Mouse (Mus musculus) gastrocnemius, postnatal 10 days (tissue): Measurements from ENCODE around the gene Inhbb. TPM values are rescaled to one million over a fixed set of nuclear protein-coding genes. Genes with fewer than 3 reads are reported as not detected.

Source experiments
- DNase-seq: peaks from one replicate; pipeline ENCODE4 v3.0.0; 2021; ENCODE audit warnings: mixed read lengths
- total RNA-seq, 2 experiments: library from RNA; stranded (reverse); gene quantifications; 2 replicates each; pipeline ENCODE4 v1.2.3; 2021

Inhbb gene
- total RNA-seq, 2 experiments from 2014 or later = 0.42 to 0.72 TPM

DNA sequence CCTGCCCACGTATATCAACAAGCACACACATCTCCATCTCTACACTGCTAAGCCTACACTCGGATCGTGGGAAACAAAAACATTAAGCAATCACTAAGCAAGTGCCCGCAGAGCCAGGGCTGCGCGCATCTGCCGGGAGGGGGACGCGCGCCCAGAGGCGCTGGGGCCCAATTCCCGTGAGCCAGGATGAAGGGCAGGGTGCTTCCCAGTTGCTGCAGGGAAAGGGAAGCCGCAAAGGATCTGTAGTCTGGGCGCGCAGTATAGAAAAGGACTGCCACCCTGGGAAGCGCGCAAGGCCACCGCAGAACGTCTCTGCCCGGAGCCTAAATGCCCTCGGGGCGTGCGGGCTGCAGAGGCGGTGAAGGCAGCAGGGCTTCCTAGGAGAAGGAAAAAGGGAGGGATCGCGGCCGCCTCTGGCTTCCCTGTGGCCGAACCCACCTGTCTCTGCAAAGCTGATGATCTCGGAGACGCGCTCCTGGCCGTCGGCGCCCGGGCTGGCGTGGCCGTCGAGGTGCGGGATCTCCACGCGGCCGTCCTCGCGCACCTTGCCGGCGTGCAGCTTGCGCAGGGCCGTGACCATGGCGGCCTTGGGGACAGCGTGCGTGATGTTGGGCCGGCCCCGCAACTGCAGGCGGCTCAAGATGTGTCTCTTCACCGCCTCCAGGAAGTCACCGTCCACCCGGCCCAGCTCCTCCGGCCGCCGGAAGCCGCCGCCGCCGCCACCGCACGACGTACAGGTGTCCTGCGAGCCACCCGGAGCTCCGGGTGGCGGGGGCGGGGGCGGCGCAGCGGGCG, 1.7 kb downstream of the Inhbb start:
- DNase-seq = no peak

DNA sequence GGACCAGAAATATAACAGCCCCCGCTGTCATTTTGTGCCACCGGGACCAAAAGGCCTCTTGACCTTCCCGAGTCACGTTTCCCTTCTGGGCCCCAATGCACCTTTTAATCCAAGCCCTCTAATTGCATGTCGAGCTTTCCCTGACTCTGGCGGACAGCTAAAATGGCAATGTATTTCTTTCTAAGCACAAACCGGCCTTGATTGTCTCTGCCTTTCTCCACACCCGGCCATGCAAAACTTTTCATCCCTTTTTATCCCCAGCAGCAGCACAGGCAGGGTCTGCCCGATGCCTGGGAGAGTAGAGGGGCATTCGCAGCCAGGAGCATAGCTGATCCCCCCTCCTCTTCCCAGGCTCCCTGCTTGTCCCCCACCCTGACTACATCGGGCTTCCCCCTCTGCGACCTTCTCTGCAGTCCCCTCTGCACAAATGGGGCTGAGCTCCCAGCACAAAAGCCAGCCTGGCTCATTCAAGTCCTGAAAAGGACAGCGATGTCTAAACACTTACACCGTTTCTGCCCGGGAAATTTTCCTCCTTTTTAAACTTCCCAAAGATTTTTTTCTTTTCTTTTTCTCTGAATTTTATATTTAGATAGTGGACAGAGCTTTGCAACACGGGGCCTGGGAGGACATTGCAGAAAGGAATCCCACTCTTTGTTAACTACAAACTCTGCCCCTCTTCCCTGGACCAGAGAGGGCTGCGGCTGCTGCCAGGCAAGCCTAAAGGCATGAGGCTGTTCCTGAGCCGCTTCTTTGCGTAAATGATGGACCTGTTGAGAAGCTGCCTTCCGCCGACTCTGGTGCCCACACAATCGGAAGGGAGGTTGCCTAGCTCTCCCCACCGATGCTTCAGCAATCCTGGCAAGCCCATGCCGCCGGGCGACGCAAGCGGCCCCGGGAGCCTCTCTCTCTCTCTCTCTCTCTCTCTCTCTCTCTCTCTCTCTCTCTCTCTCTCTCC, 2.6 kb downstream of the Inhbb start:
- DNase-seq = no peak

DNA sequence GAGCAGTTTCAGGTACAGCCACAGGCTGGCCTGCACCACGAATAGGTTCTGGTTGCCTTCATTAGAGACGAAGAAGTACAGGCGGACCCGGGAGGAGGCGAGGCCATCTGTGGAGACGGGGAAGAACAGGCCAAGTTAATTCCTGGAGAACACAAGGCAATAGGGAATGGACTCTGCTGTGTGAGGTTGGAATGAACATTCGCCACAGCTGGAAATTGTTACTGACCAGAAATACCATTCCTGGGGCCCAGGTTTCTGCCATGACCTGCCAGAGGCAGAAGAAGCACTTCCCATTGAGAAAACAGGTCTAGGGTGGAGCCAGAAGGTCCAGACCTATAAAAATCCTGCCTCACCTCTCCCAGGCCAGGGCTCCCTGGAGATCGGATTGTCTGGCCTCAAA, 4.1 kb downstream of the Inhbb start:
- no peak for DNase-seq

DNA sequence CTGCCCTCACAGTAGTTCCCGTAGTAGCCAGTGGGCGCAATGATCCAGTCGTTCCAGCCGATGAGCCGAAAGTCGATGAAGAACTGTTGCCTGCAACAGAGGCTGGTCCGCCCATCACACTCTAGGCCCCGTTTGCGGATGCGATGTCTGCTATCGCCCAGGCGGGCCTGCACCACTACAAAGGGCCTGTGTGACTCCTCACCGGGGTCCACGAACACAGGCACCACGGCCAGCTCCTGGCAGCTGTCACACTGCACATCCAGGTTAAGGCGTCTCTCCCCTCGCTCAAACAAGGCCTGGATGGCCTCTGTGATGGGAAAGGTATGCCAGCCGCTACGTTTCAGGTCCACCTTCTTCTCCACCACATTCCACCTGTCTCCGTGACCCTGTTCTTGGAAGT, 4.5 kb downstream of the Inhbb start:
- no peak for DNase-seq

DNA sequence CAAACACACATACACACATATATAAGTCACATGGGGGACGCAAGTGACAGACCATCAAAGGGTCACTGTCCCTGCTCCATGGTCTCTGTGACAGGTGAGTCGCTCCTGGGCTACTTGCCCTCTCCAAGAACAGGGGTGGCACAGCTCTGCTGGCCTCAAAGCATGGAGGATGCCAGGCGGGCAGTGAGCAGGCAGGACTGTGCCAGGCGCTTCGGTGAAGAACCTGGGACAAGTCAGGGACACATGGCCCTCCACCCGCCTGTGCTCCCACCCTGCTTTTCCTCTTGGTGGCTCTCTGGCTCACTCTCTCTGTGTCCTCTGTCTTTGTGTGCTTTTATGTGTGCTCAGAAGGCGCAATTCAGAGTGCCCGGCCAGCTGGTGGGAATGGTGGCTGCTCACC, 5.4 kb downstream of the Inhbb start:
- no peak for DNase-seq

DNA sequence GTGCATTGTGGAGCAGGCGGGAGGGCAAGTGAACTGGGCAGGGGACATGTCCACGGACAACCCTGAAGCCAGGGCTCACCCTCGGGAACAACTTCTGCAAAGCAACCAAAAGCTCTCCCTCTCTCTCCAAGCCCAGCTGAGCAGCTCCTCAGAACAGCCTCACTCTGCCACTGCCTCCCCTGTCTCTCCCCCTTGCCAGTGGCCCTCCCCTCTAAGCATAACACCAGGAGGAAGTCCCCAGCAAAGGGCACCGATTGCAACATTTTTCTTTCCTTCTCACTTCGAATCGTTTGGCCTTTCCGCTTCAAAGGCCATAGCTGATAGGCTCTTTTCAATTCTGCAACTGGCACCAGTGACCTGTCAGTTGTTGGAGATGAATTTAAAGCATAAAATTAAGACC, 5.9 kb downstream of the Inhbb start:
- DNase-seq = no peak

DNA sequence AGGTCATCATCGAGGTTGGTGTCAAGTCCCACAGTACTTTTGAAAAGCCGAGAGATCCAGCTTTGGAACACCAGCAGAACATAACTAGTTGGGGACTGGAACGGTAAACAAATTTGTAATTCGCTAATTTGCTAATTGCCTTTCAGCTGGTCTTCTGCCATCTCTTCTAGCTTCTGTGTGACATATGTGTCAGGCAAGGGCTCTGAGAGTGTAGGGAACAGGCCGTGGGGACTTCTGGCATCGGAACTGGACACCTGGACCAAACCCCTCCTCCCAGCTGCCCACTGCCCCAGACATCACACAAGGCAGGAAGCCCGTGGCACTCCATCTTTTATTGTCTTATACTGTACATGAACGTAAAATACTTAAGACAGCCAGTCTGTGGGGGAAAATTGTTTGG, 6.9 kb downstream of the Inhbb start:
- DNase-seq = no peak

DNA sequence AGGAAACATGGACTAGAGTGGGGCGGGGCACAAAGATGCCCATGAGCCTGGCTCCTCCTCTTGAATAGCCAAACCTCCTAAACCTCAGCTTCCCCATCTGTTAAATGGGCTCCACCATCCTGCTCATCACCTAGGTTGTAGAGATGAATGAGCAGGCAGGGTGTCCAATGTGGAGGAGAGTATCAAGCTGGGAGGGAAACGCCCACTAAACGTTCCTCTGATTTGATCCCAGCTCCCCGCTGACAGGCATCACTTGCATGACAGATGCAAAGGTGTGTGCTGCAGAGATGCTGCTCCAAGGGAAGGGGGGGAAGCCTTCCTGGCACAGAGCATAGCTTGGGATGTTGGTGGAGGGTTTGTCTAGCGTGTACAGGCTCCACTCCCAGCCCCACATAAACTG, 11.4 kb downstream of the Inhbb start:
- no peak for DNase-seq

DNA sequence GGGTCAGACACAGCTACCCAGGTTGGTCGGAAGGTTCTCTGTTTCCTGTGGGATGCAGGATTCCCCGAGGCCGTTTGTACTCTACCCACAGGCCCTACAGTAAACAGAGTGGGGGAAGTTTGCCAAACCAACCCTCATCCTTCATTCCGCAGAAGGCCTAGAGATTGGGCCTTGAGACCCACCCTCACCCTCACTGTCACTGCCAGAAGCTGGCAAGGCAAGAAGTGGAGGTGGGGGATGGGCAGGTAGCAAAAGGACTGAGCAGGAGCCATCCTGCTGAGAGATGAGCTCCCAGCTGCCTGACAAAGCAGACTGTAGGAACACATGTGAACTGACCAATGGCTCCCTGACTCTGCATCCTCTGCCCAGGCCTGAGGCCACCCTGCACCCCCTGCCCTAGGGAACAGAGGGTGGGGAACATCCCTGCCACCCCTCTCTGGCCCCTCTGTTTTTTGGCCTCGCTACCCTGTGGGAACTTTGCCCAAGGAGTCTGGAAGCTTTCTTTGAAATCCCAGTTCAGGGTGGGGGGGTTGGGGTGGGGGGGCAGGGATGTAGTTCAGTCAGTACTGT, 12.4 kb downstream of the Inhbb start:
- no peak for DNase-seq

DNA sequence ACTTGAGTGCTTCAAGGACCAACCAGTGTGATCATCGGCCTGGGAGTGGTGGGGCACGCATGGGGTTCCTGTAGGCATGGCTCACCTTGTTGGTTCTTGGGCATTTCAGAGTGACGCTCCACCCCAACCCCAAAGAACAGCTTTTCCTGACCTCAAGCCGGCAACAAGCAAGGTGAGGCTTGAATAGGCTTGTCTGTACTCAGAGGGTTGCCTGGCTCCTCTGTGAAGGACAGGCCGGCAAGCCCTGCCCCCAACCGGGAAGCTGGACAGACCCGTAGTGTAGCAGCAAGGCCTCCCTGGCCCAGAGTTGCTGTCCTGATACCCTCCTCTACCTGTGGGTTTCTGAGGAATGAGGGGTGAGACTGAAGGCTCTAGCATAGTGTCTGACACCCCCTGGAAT, 12.9 kb downstream of the Inhbb start:
- DNase-seq = no peak

DNA sequence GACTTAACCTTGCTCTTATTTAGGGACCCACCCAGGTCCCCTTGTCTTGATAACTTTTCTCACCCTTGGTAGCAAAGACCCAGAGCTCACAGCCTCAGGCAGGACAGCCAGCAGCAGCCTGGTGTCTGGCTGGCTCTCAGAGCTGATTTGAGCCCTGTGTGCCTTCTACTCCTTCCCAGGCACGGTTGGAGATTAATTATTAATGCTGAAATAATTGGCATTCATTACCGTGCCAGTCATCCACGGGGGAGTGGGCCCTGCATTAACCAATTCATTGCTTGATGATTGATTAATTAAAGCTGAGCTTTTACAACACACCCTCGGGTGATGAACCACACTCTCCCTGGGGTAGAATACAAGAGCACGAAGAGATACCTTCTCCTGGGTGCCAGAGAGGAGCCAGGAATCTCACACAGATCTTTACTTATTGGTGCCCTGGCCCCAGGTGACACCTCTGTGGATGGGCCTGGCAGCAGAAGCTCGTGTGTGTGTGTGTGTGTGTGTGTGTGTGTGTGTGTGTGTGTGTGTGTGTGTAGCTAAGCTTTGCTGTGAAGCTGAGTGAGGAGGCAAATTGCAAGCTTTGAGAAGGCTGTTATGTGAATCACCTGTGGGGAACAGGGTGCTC, 14.2 kb downstream of the Inhbb start:
- DNase-seq = no peak

DNA sequence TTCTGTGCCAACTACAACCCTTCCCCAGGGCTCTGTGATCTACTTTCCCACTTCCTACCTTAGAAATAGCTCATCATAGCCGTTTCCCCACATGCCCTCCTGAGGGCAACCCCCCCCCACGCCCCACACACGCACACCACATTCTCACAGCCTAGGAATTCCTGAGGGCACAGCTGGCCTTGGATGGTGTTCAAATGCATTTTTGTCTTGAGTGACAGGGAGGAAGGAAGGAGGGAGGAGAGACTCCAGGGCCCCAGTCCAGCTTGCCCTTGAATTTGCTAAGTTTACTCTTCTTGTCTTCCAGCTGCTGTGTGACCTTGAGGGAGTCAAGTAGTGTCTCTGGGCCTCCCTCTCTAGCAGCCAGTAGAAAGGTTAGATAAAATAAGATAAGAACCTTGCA, 17.2 kb downstream of the Inhbb start:
- no peak for DNase-seq

DNA sequence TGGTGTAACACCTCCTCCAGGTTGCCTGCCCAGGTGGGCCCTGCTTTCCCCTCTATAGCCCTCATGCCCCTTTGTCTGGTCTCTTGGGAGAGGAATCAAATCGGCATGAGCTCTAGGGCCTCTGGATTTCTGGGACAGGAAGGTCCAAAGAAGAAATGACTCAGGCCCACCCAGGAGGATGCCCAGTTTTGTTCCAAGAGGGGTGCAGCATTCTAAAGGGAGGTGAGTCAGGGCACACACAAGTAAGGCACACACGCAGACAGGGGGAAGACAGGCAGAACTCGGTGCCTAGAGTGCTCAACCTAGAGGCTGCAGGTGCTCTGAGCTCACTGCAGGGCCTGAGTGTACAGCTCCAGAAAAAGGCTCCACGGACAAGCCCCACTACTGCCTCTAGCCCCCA, 17.7 kb downstream of the Inhbb start:
- DNase-seq = no peak

DNA sequence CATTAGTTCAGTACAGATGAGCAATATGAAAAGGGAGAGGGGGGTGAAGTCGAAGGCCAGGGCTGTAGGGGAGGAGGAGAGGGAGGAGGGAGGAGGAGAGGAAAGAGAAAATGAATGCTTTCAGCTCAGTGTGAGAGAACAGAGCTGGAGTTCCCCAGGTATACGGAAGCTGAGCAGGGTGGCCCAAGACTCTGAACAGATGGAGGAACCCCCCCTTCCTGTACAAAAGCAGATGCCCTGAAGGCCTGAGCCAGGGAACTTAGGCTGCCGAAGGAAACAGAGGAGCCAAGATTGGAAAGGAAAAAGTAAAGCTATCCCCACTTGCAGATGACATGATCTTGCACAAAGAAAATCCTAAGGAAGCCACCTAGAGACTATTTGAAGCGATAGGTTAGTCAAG, 20.8 kb downstream of the Inhbb start:
- no peak for DNase-seq

DNA sequence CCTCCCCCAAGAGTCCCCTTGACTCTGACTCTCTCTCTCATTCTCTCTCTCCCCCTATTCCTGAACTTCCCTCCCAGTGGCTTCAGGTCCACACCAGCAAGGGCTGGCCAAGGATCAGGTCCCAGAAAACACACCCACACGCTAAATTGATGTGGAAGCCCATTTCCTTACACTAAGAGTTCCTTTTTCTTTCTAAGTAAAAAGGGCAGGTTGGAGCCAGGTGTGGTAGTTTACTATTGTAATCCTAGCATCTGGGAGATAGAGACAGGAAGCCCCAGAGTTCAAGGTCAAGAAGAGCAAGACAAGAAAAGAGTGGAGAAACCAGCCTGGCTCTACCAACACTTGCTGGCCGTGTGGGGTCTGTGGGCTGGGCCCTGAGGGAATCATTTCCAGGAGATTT, 23.4 kb downstream of the Inhbb start:
- DNase-seq = no peak

DNA sequence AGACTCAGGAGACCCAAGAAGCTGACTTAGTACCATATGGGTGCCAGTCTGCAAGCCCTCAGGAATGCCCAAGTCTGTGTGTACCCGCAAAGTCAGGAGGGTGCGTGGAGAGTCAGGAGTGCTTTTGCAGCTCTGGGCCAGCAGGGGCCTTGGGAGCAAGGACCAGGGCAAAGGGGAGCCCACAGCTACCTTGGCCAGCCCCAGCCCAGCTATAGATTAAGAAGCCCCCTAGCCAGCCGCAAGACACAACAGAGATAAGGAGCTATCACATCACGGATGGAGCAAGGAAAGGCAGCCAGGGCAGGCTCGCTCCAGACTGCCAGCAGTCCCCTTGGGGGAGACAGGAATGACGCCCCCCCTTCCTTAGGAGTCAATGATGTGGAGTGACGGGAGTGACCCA, 24.2 kb downstream of the Inhbb start:
- DNase-seq = no peak

DNA sequence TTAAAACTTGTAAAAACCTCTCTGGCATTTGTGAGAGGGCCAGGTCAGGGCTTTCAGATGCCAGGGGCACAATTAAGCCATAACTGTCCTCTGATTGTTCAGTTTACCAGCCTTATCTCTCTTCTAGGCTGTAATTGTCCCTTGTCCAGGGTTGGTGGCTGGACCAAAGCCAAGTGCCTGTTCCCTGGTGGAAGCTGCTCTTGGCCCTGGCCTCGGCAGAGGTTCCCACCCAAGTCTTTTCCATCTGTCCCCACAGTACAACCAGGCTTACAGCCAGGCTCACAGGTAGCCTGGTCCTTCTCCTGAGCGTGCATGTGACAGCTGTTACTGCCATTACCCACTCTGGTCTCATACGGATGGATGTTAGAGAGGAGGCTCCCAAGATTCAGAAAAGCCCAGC, 30.7 kb downstream of the Inhbb start:
- peak; percentile 32 for DNase-seq

DNA sequence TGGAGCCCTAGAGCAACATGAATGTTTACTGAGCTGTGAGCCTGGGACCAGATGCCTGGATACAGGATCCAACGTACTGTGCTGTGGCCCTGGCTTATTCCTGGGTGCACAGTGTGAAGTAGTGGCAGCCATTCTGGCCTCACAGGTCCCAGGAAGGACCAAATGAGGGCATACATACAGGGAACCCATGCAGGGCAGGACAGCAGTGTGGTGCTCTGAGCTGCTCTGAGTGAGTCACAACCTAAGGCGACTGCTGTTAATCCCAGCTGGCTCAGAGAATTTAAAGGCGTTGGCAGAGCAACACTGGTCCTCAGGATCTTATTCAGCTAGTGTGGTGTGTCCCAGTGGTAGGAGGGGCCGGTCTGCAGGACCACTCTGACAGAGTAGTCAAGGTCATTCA, 31.4 kb downstream of the Inhbb start:
- no peak for DNase-seq

DNA sequence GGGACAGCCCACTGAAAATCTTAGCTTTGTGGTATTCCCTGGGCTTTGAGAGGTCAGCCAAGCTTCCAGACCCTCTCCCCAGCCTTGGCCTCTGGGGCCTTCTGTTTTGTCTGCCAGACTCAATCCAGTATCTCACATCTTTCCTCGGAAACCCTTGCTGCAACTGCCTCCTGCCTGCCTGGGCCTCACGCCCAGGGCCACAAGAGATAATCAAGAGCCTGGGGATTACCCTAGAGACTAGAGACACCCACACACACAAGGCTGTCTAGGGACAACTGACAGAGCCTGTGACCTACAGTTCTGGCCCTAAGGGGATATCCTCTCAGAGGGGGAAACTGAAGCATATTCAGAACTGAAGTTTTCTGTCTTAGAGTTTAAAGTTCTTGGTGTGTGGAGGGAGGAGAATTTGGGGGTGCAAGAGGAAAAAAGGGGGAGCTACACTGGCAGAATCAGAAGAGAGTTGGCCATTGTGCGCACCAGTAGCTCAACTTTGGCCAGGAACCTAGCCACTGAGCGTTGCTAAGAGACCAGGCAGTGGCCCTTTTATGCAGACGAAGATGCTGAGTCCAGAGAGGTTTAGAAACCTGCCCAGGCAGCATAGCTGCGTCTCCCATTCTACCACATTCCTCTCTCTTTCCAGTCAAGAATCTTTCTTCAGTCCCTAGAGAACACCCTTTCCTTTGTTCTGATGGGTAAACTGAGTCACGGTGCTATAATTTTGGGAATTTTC, 32.1 kb downstream of the Inhbb start:
- DNase-seq = no peak

DNA sequence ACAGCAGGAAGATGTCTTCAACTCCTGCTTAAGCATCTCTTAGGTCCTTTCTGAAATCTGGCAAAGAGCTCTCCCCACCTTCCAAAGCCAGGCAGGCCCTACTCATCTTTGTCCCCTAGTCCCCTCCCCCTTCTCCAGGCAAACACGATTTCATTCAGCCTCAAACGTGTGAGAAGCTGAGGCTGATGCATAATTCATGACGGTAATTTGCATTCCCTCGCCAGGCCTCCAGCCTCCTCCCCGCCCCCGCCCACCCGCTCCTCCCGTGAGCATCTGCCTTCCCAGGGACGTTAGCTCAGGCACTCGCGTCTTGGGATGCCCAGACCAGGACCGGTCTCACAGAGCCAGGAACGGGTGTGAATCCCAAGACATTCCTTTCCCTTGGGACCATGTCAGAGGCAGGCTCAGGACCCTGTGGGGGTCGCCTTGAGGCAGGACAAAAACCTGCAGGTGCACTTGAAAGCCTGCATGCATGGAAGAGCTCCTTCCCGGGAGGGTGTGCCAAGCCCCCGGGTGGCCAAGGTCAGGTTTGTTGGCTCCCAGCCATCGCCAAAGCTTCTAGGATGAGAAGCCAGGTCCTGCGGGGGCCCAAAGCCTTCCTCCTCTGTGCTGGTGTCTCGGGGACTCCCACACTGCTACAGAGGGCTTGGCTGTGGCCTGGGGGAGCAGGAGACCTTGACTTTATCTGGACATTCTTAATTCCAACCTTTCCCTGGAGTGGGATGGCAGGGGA, 33.2 kb downstream of the Inhbb start:
- no peak for DNase-seq

DNA sequence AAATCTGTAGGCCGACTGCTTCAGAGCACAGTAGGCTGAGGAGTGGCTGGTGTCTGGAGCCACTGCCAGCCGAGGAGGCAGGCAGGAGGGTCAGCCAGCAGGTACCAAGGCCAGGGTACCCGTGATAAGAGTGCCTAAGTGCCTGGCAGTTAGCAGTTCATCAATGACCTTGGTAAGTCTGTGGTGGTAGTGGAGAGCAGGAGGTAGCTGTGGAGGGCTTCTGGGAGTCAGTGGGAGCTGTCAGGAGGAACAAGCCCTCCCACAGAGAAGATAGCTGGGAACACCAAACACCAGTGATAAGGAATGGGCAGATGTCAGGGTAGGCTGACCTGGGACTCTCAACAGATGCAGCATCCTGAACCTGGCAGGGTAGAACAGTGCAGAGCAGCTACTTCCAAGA, 35.7 kb downstream of the Inhbb start:
- DNase-seq = no peak
